Mouse (Mus musculus) yolk sac, embryonic 10.5 days (tissue): ENCODE results near the gene Kcnj11.

ENCODE experiments used
- DNase-seq: peaks from one replicate; pipeline ENCODE4 v3.0.0-alpha.2; 2017; ENCODE audit warnings: low spot score

Gene Kcnj11

GRCm38 (mm10) chr7:46104256-46104915 is 3.8 kb upstream of the Kcnj11 start:
- no peak for DNase-seq

GRCm38 (mm10) chr7:46103771-46104170 is 3.2 kb upstream of the Kcnj11 start:
- DNase-seq, result no peak

GRCm38 (mm10) chr7:46103075-46103591 is 2.6 kb upstream of the Kcnj11 start:
- DNase-seq, result no peak

GRCm38 (mm10) chr7:46099682-46100081 is 882 bp downstream of the Kcnj11 start:
- no peak for DNase-seq

- no peak for DNase-seq
These were observed 1.7 kb downstream of the Kcnj11 start for GRCm38 (mm10) chr7:46098919-46099286.

GRCm38 (mm10) chr7:46098221-46098918 is 2.2 kb downstream of the Kcnj11 start:
- DNase-seq, result no peak

GRCm38 (mm10) chr7:46097319-46097783 is 3.2 kb downstream of the Kcnj11 start:
- no peak for DNase-seq

GRCm38 (mm10) chr7:46096136-46096535 is 4.4 kb downstream of the Kcnj11 start:
- DNase-seq, result peak; percentile 27

- no peak for DNase-seq
These were observed 7.8 kb downstream of the Kcnj11 start for GRCm38 (mm10) chr7:46092803-46093202.

- no peak for DNase-seq
These were observed 12.3 kb downstream of the Kcnj11 start for GRCm38 (mm10) chr7:46088241-46088640.

- no peak for DNase-seq
These were observed 14.2 kb downstream of the Kcnj11 start for GRCm38 (mm10) chr7:46086378-46086777.

- peak; percentile 75 for DNase-seq
These were observed 15.6 kb downstream of the Kcnj11 start for GRCm38 (mm10) chr7:46084839-46085513.

GRCm38 (mm10) chr7:46084024-46084423 is 16.5 kb downstream of the Kcnj11 start:
- DNase-seq, result no peak

- no peak for DNase-seq
These were observed 22.9 kb downstream of the Kcnj11 start for GRCm38 (mm10) chr7:46077675-46078074.

- DNase-seq, result no peak
These were observed 23.7 kb downstream of the Kcnj11 start for GRCm38 (mm10) chr7:46076844-46077243.

GRCm38 (mm10) chr7:46068831-46069230 is 31.7 kb downstream of the Kcnj11 start:
- no peak for DNase-seq

- DNase-seq, result no peak
These were observed 37.3 kb downstream of the Kcnj11 start for GRCm38 (mm10) chr7:46063296-46063695.

- no peak for DNase-seq
These were observed 39.0 kb downstream of the Kcnj11 start for GRCm38 (mm10) chr7:46061614-46062013.

- DNase-seq, result no peak
These were observed 39.9 kb downstream of the Kcnj11 start for GRCm38 (mm10) chr7:46060688-46061087.

- DNase-seq, result no peak
These were observed 41.7 kb downstream of the Kcnj11 start for GRCm38 (mm10) chr7:46058882-46059281.

GRCm38 (mm10) chr7:46053566-46053965 is 47.0 kb downstream of the Kcnj11 start:
- no peak for DNase-seq

- DNase-seq, result no peak
These were observed 48.3 kb downstream of the Kcnj11 start for GRCm38 (mm10) chr7:46052161-46052821.
